Mouse (Mus musculus): ENCODE data around the gene Atp6v1a. TPM values are rescaled to one million over a fixed set of nuclear protein-coding genes. Genes with fewer than 3 reads are reported as not detected.

Gene Atp6v1a
- polyA plus RNA-seq (2015; fragmentation: Nextera tagmentation; extraction: Ambion mirVana) = 24.8 and 25.4 TPM in 2 replicates

- H3K9me3 ChIP-seq (replicated peaks; ENCODE audit: control insufficient read depth, low read length) = no peaks in the 10 kb centered on the region
- no peaks in the 10 kb centered on the region for H3K27me3 ChIP-seq (ENCODE audit: control insufficient read depth, insufficient read depth, low read depth, low read length)
- H3K27ac ChIP-seq (ENCODE audit: low read length) = peak within 1 kb of the TSS; percentile 99
- peaks cover 16% of the 10 kb centered on the region for H3K4me1 ChIP-seq (ENCODE audit: control insufficient read depth, low read depth, low read length)
- ATAC-seq (ENCODE audit: low read depth) = peak; percentile 81
- H3K9ac ChIP-seq (ENCODE audit: low read depth, low read length) = peak within 1 kb of the TSS; percentile 89
- peak within 1 kb of the TSS; percentile 95 for H3K4me3 ChIP-seq (ENCODE audit: low read depth, low read length)
- H3K36me3 ChIP-seq (ENCODE audit: control insufficient read depth, insufficient read depth) = no peaks in the 10 kb centered on the region
- peak within 1 kb of the TSS; percentile 90 for H3K4me2 ChIP-seq (ENCODE audit: low read depth, low read length)
- WGBS (ENCODE audit: insufficient replicate concordance) = 0% methylated on average over 69 of the region's 71 CpGs
Observed at GRCm38 (mm10) chr16:44139536-44140185, at the start of gene Atp6v1a, which contains the start of gene Naa50. TSS of gene Atp6v1a (minus strand) at chr16:44139705. TSS of gene Naa50 (plus strand) at chr16:44139830.

GRCm38 (mm10) chr16:44188766-44189165 lies 49.3 kb upstream of the Atp6v1a start:
- Histone ChIP-seq H3K9ac (ENCODE audit: low read depth, low read length) (no peak overlapping the region), H3K27ac (ENCODE audit: low read length) (no peak overlapping the region), H3K36me3 (ENCODE audit: control insufficient read depth, insufficient read depth) (peaks cover 5% of the 10 kb centered on the region), H3K4me2 (ENCODE audit: low read depth, low read length) (no peak overlapping the region), H3K4me3 (ENCODE audit: low read depth, low read length) (no peak overlapping the region), H3K27me3 (ENCODE audit: control insufficient read depth, insufficient read depth, low read depth, low read length) (no peaks in the 10 kb centered on the region), H3K4me1 (ENCODE audit: control insufficient read depth, low read depth, low read length) (no peaks in the 10 kb centered on the region), H3K9me3 (replicated peaks; ENCODE audit: control insufficient read depth, low read length) (no peaks in the 10 kb centered on the region; the same call in 1 of the 2 replicates)
- no peak for ATAC-seq (ENCODE audit: low read depth)
- 82% methylated on average over 3 of the region's 3 CpGs for WGBS (ENCODE audit: insufficient replicate concordance)

- Histone ChIP-seq H3K9ac (ENCODE audit: low read depth, low read length) (no peak overlapping the region), H3K4me1 (ENCODE audit: control insufficient read depth, low read depth, low read length) (peaks cover 2% of the 10 kb centered on the region; the same call in 1 of the 2 replicates), H3K4me3 (ENCODE audit: low read depth, low read length) (no peak overlapping the region), H3K9me3 (replicated peaks; ENCODE audit: control insufficient read depth, low read length) (no peaks in the 10 kb centered on the region; the same call in 1 of the 2 replicates), H3K27ac (ENCODE audit: low read length) (no peak overlapping the region), H3K4me2 (ENCODE audit: low read depth, low read length) (no peak overlapping the region), H3K36me3 (ENCODE audit: control insufficient read depth, insufficient read depth) (peaks cover 5% of the 10 kb centered on the region), H3K27me3 (ENCODE audit: control insufficient read depth, insufficient read depth, low read depth, low read length) (no peaks in the 10 kb centered on the region)
- 85% methylated on average over 4 of the region's 4 CpGs for WGBS (ENCODE audit: insufficient replicate concordance)
- no peak for ATAC-seq (ENCODE audit: low read depth)
Observed at GRCm38 (mm10) chr16:44187172-44187571, 47.7 kb upstream of the Atp6v1a start.

- H3K9me3 ChIP-seq (replicated peaks; ENCODE audit: control insufficient read depth, low read length) = no peaks in the 10 kb centered on the region; the same call in 1 of the 2 replicates
- no peak overlapping the region for H3K4me3 ChIP-seq (ENCODE audit: low read depth, low read length)
- no peak for ATAC-seq (ENCODE audit: low read depth)
- peaks cover 5% of the 10 kb centered on the region for H3K36me3 ChIP-seq (ENCODE audit: control insufficient read depth, insufficient read depth)
- H3K9ac ChIP-seq (ENCODE audit: low read depth, low read length) = no peak overlapping the region
- H3K4me2 ChIP-seq (ENCODE audit: low read depth, low read length) = no peak overlapping the region
- H3K27ac ChIP-seq (ENCODE audit: low read length) = no peak overlapping the region
- WGBS (ENCODE audit: insufficient replicate concordance) = 71% methylated on average over 3 of the region's 3 CpGs
- no peaks in the 10 kb centered on the region for H3K27me3 ChIP-seq (ENCODE audit: control insufficient read depth, insufficient read depth, low read depth, low read length)
- peaks cover 2% of the 10 kb centered on the region; the same call in 1 of the 2 replicates for H3K4me1 ChIP-seq (ENCODE audit: control insufficient read depth, low read depth, low read length)
Observed at GRCm38 (mm10) chr16:44184769-44185168, 45.3 kb upstream of the Atp6v1a start.

GRCm38 (mm10) chr16:44182597-44182996 lies 43.1 kb upstream of the Atp6v1a start:
- Histone ChIP-seq H3K27ac (ENCODE audit: low read length) (no peak overlapping the region), H3K9ac (ENCODE audit: low read depth, low read length) (no peak overlapping the region), H3K4me1 (ENCODE audit: control insufficient read depth, low read depth, low read length) (peaks cover 11% of the 10 kb centered on the region), H3K4me3 (ENCODE audit: low read depth, low read length) (no peak overlapping the region), H3K36me3 (ENCODE audit: control insufficient read depth, insufficient read depth) (no peaks in the 10 kb centered on the region), H3K9me3 (replicated peaks; ENCODE audit: control insufficient read depth, low read length) (no peaks in the 10 kb centered on the region), H3K4me2 (ENCODE audit: low read depth, low read length) (no peak overlapping the region), H3K27me3 (ENCODE audit: control insufficient read depth, insufficient read depth, low read depth, low read length) (no peaks in the 10 kb centered on the region)
- 73% methylated on average over 1 of the region's 1 CpGs for WGBS (ENCODE audit: insufficient replicate concordance)
- ATAC-seq (ENCODE audit: low read depth) = no peak

GRCm38 (mm10) chr16:44178555-44178954 lies 39.0 kb upstream of the Atp6v1a start:
- 67% methylated on average over 1 of the region's 1 CpGs for WGBS (ENCODE audit: insufficient replicate concordance)
- no peak for ATAC-seq (ENCODE audit: low read depth)
- no peak overlapping the region for H3K9ac ChIP-seq (ENCODE audit: low read depth, low read length)

GRCm38 (mm10) chr16:44176511-44176910 lies 37.0 kb upstream of the Atp6v1a start:
- H3K4me1 ChIP-seq (ENCODE audit: control insufficient read depth, low read depth, low read length) = peaks cover 39% of the 10 kb centered on the region
- H3K27me3 ChIP-seq (ENCODE audit: control insufficient read depth, insufficient read depth, low read depth, low read length) = no peaks in the 10 kb centered on the region
- 43% methylated on average over 2 of the region's 2 CpGs for WGBS (ENCODE audit: insufficient replicate concordance)
- no peak for ATAC-seq (ENCODE audit: low read depth)
- H3K9me3 ChIP-seq (replicated peaks; ENCODE audit: control insufficient read depth, low read length) = no peaks in the 10 kb centered on the region
- H3K27ac ChIP-seq (ENCODE audit: low read length) = peak overlapping the region; percentile 78
- H3K4me2 ChIP-seq (ENCODE audit: low read depth, low read length) = no peak overlapping the region
- H3K4me3 ChIP-seq (ENCODE audit: low read depth, low read length) = no peak overlapping the region
- no peak overlapping the region for H3K9ac ChIP-seq (ENCODE audit: low read depth, low read length)
- H3K36me3 ChIP-seq (ENCODE audit: control insufficient read depth, insufficient read depth) = no peaks in the 10 kb centered on the region

More at GRCm38 (mm10) chr16:44178555-44178954, 39.0 kb upstream of the Atp6v1a start:
- peaks cover 41% of the 10 kb centered on the region for H3K4me1 ChIP-seq (ENCODE audit: control insufficient read depth, low read depth, low read length)
- H3K36me3 ChIP-seq (ENCODE audit: control insufficient read depth, insufficient read depth) = no peaks in the 10 kb centered on the region
- H3K9me3 ChIP-seq (replicated peaks; ENCODE audit: control insufficient read depth, low read length) = no peaks in the 10 kb centered on the region
- no peak overlapping the region for H3K4me2 ChIP-seq (ENCODE audit: low read depth, low read length)
- no peak overlapping the region for H3K4me3 ChIP-seq (ENCODE audit: low read depth, low read length)
- no peaks in the 10 kb centered on the region for H3K27me3 ChIP-seq (ENCODE audit: control insufficient read depth, insufficient read depth, low read depth, low read length)
- H3K27ac ChIP-seq (ENCODE audit: low read length) = no peak overlapping the region

GRCm38 (mm10) chr16:44175001-44175400 lies 35.5 kb upstream of the Atp6v1a start:
- Histone ChIP-seq H3K4me2 (ENCODE audit: low read depth, low read length) (peak overlapping the region; percentile 65), H3K36me3 (ENCODE audit: control insufficient read depth, insufficient read depth) (no peaks in the 10 kb centered on the region), H3K27ac (ENCODE audit: low read length) (peak overlapping the region; percentile 68), H3K4me1 (ENCODE audit: control insufficient read depth, low read depth, low read length) (peaks cover 39% of the 10 kb centered on the region), H3K27me3 (ENCODE audit: control insufficient read depth, insufficient read depth, low read depth, low read length) (no peaks in the 10 kb centered on the region), H3K4me3 (ENCODE audit: low read depth, low read length) (peak overlapping the region; percentile 26), H3K9me3 (replicated peaks; ENCODE audit: control insufficient read depth, low read length) (no peaks in the 10 kb centered on the region), H3K9ac (ENCODE audit: low read depth, low read length) (peak overlapping the region; percentile 38)
- ATAC-seq (ENCODE audit: low read depth) = no peak
- 11% methylated on average over 1 of the region's 1 CpGs for WGBS (ENCODE audit: insufficient replicate concordance)

GRCm38 (mm10) chr16:44173966-44174530 lies 34.5 kb upstream of the Atp6v1a start:
- peak overlapping the region; percentile 65 for H3K4me2 ChIP-seq (ENCODE audit: low read depth, low read length)
- peak overlapping the region; percentile 90 for H3K27ac ChIP-seq (ENCODE audit: low read length)
- H3K9ac ChIP-seq (ENCODE audit: low read depth, low read length) = peak overlapping the region; percentile 93
- H3K4me3 ChIP-seq (ENCODE audit: low read depth, low read length) = peak overlapping the region; percentile 92
- WGBS (ENCODE audit: insufficient replicate concordance) = 9% methylated on average over 7 of the region's 7 CpGs
- H3K36me3 ChIP-seq (ENCODE audit: control insufficient read depth, insufficient read depth) = no peaks in the 10 kb centered on the region
- no peaks in the 10 kb centered on the region for H3K9me3 ChIP-seq (replicated peaks; ENCODE audit: control insufficient read depth, low read length)
- ATAC-seq (ENCODE audit: low read depth) = no peak
- peaks cover 39% of the 10 kb centered on the region for H3K4me1 ChIP-seq (ENCODE audit: control insufficient read depth, low read depth, low read length)
- H3K27me3 ChIP-seq (ENCODE audit: control insufficient read depth, insufficient read depth, low read depth, low read length) = no peaks in the 10 kb centered on the region

All from liver, embryonic 16.5 days (tissue).